Mouse (Mus musculus): ENCODE measurements at regions not wholly inside any gene's neighbourhood (a gene's known extent, or its start where the extent isn't known, plus 50 kb on each side); places are given as distances from the start of the nearest gene placed in this dataset.

GRCm38 (mm10) chr13:70124860-70125545 is 322.8 kb downstream of the Med10 start:
- no peak for DNase-seq (ENCODE audit: low spot score in 2 of 2)

- DNase-seq (ENCODE audit: low spot score in 2 of 2): no peak
These were observed 325.1 kb downstream of the Med10 start for GRCm38 (mm10) chr13:70127310-70127709.

GRCm38 (mm10) chr13:70134544-70134943 is 332.3 kb downstream of the Med10 start:
- DNase-seq (ENCODE audit: low spot score in 2 of 2): no peak

GRCm38 (mm10) chr13:70136209-70136608 is 334.0 kb downstream of the Med10 start:
- DNase-seq (ENCODE audit: low spot score in 2 of 2): no peak

- no peak for DNase-seq (ENCODE audit: low spot score in 2 of 2)
These were observed 342.3 kb downstream of the Med10 start for GRCm38 (mm10) chr13:70144461-70144860.

GRCm38 (mm10) chr13:70145466-70145865 is 343.3 kb downstream of the Med10 start:
- DNase-seq (ENCODE audit: low spot score in 2 of 2): no peak

- no peak for DNase-seq (ENCODE audit: low spot score in 2 of 2)
These were observed 347.1 kb downstream of the Med10 start for GRCm38 (mm10) chr13:70149041-70149898.

GRCm38 (mm10) chr13:70149899-70150184 is 347.6 kb downstream of the Med10 start:
- DNase-seq (ENCODE audit: low spot score in 2 of 2): no peak

- DNase-seq (ENCODE audit: low spot score in 2 of 2): no peak
These were observed 350.9 kb downstream of the Med10 start for GRCm38 (mm10) chr13:70153062-70153461.

GRCm38 (mm10) chr13:70155596-70155995 is 353.4 kb downstream of the Med10 start:
- DNase-seq (ENCODE audit: low spot score in 2 of 2): no peak

GRCm38 (mm10) chr13:70156975-70157588 is 354.9 kb downstream of the Med10 start:
- DNase-seq (ENCODE audit: low spot score in 2 of 2): no peak

- no peak for DNase-seq (ENCODE audit: low spot score in 2 of 2)
These were observed 356.9 kb downstream of the Med10 start for GRCm38 (mm10) chr13:70159065-70159464.

- DNase-seq (ENCODE audit: low spot score in 2 of 2): no peak
These were observed 357.4 kb downstream of the Med10 start for GRCm38 (mm10) chr13:70159604-70160003.

GRCm38 (mm10) chr13:70162115-70162514 is 359.9 kb downstream of the Med10 start:
- DNase-seq (ENCODE audit: low spot score in 2 of 2): no peak

GRCm38 (mm10) chr13:70165511-70166225 is 363.5 kb downstream of the Med10 start:
- DNase-seq (ENCODE audit: low spot score in 2 of 2): peak in 1 of 2 experiments; percentile 62

- DNase-seq (ENCODE audit: low spot score in 2 of 2): no peak
These were observed 365.6 kb downstream of the Med10 start for GRCm38 (mm10) chr13:70167747-70168146.

GRCm38 (mm10) chr13:70168906-70169305 is 366.7 kb downstream of the Med10 start:
- DNase-seq (ENCODE audit: low spot score in 2 of 2): no peak

- DNase-seq (ENCODE audit: low spot score in 2 of 2): no peak
These were observed 374.9 kb downstream of the Med10 start for GRCm38 (mm10) chr13:70177066-70177465.

GRCm38 (mm10) chr13:70178073-70178491 is 375.9 kb downstream of the Med10 start:
- DNase-seq (ENCODE audit: low spot score in 2 of 2): no peak

GRCm38 (mm10) chr13:70190978-70191377 is 388.8 kb downstream of the Med10 start:
- DNase-seq (ENCODE audit: low spot score in 2 of 2): no peak

- DNase-seq (ENCODE audit: low spot score in 2 of 2): no peak
These were observed 390.2 kb downstream of the Med10 start for GRCm38 (mm10) chr13:70192101-70193025.

Data from cerebellum, postnatal 4 days (tissue).